Mouse (Mus musculus) forebrain, postnatal 0 days (tissue): ENCODE results near the gene Twnk. TPM values are rescaled to one million over a fixed set of nuclear protein-coding genes. Genes with fewer than 3 reads are reported as not detected.

Experiments
- ATAC-seq: fragments of 200-750 bp; cut with Nextera tagmentation; 2 replicates; pipeline ENCODE4 v1.8.0; 2017; ENCODE audit warnings: mild to moderate bottlenecking, moderate library complexity
- DNase-seq: peaks from one replicate; pipeline ENCODE4 v3.0.0-alpha.2; 2015
- H3K27ac ChIP-seq: fragments of 300-500 bp; sonication (generic); 2 replicates; pipeline ENCODE4 v1.5.1; 2014; ENCODE audit warnings: low read depth, mild to moderate bottlenecking, antibody characterized with exemption, low read length, moderate library complexity, mixed read lengths
- H3K27me3 ChIP-seq: fragments of 300-500 bp; sonication (generic); 2 replicates; pipeline ENCODE4 v1.6.1; 2014; ENCODE audit warnings: mild to moderate bottlenecking, low read length, mixed read lengths; ENCODE audit not compliant: insufficient read depth
- H3K36me3 ChIP-seq: fragments of 300-500 bp; sonication (generic); 2 replicates; pipeline ENCODE4 v1.6.1; 2014; ENCODE audit warnings: mild to moderate bottlenecking, moderate library complexity; ENCODE audit not compliant: insufficient read depth
- H3K4me1 ChIP-seq: fragments of 300-500 bp; sonication (generic); 2 replicates; pipeline ENCODE4 v1.6.1; 2014; ENCODE audit warnings: antibody characterized with exemption; ENCODE audit not compliant: insufficient read depth
- H3K4me2 ChIP-seq: fragments of 300-500 bp; sonication (generic); 2 replicates; pipeline ENCODE4 v1.6.1; 2014; ENCODE audit warnings: low read depth, mild to moderate bottlenecking, moderate library complexity
- H3K4me3 ChIP-seq: fragments of 300-500 bp; sonication (generic); 2 replicates; pipeline ENCODE4 v1.5.1; 2014; ENCODE audit warnings: low read depth, low read length, mixed read lengths
- H3K9ac ChIP-seq: fragments of 300-500 bp; sonication (generic); 2 replicates; pipeline ENCODE4 v1.6.1; 2014; ENCODE audit warnings: mild to moderate bottlenecking
- H3K9me3 ChIP-seq: fragments of 300-500 bp; sonication (generic); 2 replicates; pipeline ENCODE4 v1.6.1; 2016; ENCODE audit warnings: low read length
- CTCF ChIP-seq: sonication (generic); IDR thresholded peaks from 2 replicates; pipeline ENCODE4 v1.5.1; 2016; ENCODE audit warnings: antibody characterized with exemption, control low read depth, low read depth
- WGBS: fragments of 180-500 bp; shearing (Covaris S2); extraction: QIAGEN DNeasy Blood & Tissue Kit; methylation state at CpG from one replicate; pipeline ENCODE4 v1.1.7; 2014; 5-methylcytosine and 5-hydroxymethylcytosine counted together
- polyA plus RNA-seq: library from polyadenylated mRNA; unstranded; fragments of >200 nt; fragmentation: Nextera tagmentation; extraction: Ambion mirVana; gene quantifications from 2 replicates; pipeline ENCODE4 v1.2.1, GENCODE M21; 2015
- total RNA-seq: library from RNA; depleted of rRNA; stranded (reverse); fragments of >200 nt; gene quantifications from 2 replicates; pipeline ENCODE4 v1.2.3, GENCODE M21; 2014; rRNA removed

Twnk gene
- total RNA-seq, result 7.7 and 8.6 TPM in 2 replicates
- 8.8 and 10.8 TPM in 2 replicates for polyA plus RNA-seq

GRCm38 (mm10) chr19:45005444-45005843, at the start of gene Twnk:
Gene Twnk, plus strand, starts transcription at chr19:45005663.
- no peaks in the 10 kb centered on the region for H3K27me3 ChIP-seq
- peak within 1 kb of the TSS; percentile 94 for H3K4me3 ChIP-seq
- DNase-seq (no peak), ATAC-seq (no peak)
- 9% methylated on average over 16 of the region's 16 CpGs for WGBS
- peak within 1 kb of the TSS; percentile 80 for H3K9ac ChIP-seq
- H3K9me3 ChIP-seq, result no peaks in the 10 kb centered on the region
- peaks cover 16% of the 10 kb centered on the region for H3K4me1 ChIP-seq
- no peak for TF ChIP-seq CTCF
- H3K4me2 ChIP-seq, result peak within 1 kb of the TSS; percentile 92
- H3K36me3 ChIP-seq, result peaks cover 41% of the 10 kb centered on the region
- peak within 1 kb of the TSS; percentile 71 for H3K27ac ChIP-seq

- ATAC-seq (no peak), DNase-seq (no peak)
- no peak overlapping the region for H3K4me3 ChIP-seq
- no peaks in the 10 kb centered on the region for H3K27me3 ChIP-seq
- no peak for TF ChIP-seq CTCF
- no peaks in the 10 kb centered on the region for H3K9me3 ChIP-seq
- no peaks in the 10 kb centered on the region for H3K4me1 ChIP-seq
- no peak overlapping the region for H3K9ac ChIP-seq
- H3K4me2 ChIP-seq, result no peak overlapping the region
- WGBS, result 96% methylated on average over 2 of the region's 2 CpGs
- no peak overlapping the region for H3K27ac ChIP-seq
- peaks cover 71% of the 10 kb centered on the region for H3K36me3 ChIP-seq
These were observed 45.8 kb upstream of the Twnk start for GRCm38 (mm10) chr19:44959633-44960032.

- no peak overlapping the region for H3K9ac ChIP-seq
- no peak overlapping the region for H3K4me2 ChIP-seq
- no peak overlapping the region for H3K4me3 ChIP-seq
- H3K4me1 ChIP-seq, result no peaks in the 10 kb centered on the region
- H3K27me3 ChIP-seq, result no peaks in the 10 kb centered on the region
- peaks cover 72% of the 10 kb centered on the region for H3K36me3 ChIP-seq
- no peaks in the 10 kb centered on the region for H3K9me3 ChIP-seq
- no peak overlapping the region for H3K27ac ChIP-seq
- ATAC-seq, result no peak
- no peak for DNase-seq
- no peak for TF ChIP-seq CTCF
- 96% methylated on average over 1 of the region's 1 CpGs for WGBS
These were observed 39.5 kb upstream of the Twnk start for GRCm38 (mm10) chr19:44965978-44966377.

DNA sequence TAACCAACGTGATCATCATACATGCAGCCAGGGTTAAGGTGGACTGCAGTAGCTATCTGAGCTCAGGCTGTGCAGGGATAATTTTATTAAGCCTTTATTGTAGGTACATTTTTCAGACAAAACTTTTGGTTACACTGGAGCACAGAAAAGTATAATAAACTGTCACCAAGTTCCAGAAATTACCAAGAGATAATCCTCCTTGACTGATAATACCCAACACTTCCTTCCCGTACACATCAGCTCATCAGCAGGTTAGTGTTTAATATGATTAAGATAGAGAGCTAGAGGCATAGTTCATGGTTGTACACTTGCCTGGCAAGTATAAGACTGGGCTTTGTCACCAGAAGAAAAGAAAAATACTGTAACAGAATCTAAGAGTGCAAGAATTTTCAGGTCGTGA, 37.1 kb upstream of the Twnk start:
- H3K4me2 ChIP-seq, result no peak overlapping the region
- no peaks in the 10 kb centered on the region for H3K27me3 ChIP-seq
- no peak overlapping the region for H3K9ac ChIP-seq
- no peaks in the 10 kb centered on the region for H3K9me3 ChIP-seq
- DNase-seq, result no peak
- H3K27ac ChIP-seq, result no peak overlapping the region
- no peak for TF ChIP-seq CTCF
- peaks cover 77% of the 10 kb centered on the region for H3K36me3 ChIP-seq
- ATAC-seq, result no peak
- H3K4me1 ChIP-seq, result no peaks in the 10 kb centered on the region
- H3K4me3 ChIP-seq, result no peak overlapping the region
- WGBS, result 97% methylated on average over 3 of the region's 3 CpGs

- ATAC-seq (no peak), DNase-seq (no peak)
- WGBS, result 84% methylated on average over 6 of the region's 6 CpGs
- peaks cover 82% of the 10 kb centered on the region for H3K36me3 ChIP-seq
- no peaks in the 10 kb centered on the region for H3K27me3 ChIP-seq
- H3K4me3 ChIP-seq, result no peak overlapping the region
- TF ChIP-seq CTCF, result no peak
- no peak overlapping the region for H3K4me2 ChIP-seq
- no peak overlapping the region for H3K27ac ChIP-seq
- H3K9ac ChIP-seq, result no peak overlapping the region
- H3K9me3 ChIP-seq, result no peaks in the 10 kb centered on the region
- H3K4me1 ChIP-seq, result no peaks in the 10 kb centered on the region
These were observed 28.8 kb upstream of the Twnk start for GRCm38 (mm10) chr19:44976636-44977035.

DNA sequence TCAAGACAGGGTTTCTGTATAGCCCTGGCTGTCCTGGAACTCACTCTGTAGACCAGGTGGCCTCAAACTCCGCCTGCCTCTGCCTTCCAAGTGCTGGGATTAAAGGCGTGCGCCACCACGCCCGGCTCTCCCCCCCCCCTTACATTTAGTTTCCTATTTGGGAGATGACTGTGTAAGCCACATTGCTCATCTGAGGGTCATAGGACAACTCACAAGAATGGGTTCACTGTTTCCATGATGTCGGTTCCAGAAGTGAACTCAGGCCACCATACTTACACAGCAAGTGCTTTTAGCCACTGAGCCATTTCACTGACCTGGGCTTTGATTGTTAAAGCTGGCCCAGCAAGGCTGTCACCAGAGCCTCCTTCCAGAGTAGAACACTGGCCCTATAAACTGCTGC, 28.3 kb upstream of the Twnk start:
- no peaks in the 10 kb centered on the region for H3K27me3 ChIP-seq
- H3K9me3 ChIP-seq, result no peaks in the 10 kb centered on the region
- 95% methylated on average over 6 of the region's 6 CpGs for WGBS
- peaks cover 78% of the 10 kb centered on the region for H3K36me3 ChIP-seq
- no peak overlapping the region for H3K4me3 ChIP-seq
- no peak overlapping the region for H3K4me2 ChIP-seq
- H3K4me1 ChIP-seq, result no peaks in the 10 kb centered on the region
- TF ChIP-seq CTCF, result no peak
- DNase-seq (no peak), ATAC-seq (no peak)
- no peak overlapping the region for H3K9ac ChIP-seq
- H3K27ac ChIP-seq, result no peak overlapping the region

DNA sequence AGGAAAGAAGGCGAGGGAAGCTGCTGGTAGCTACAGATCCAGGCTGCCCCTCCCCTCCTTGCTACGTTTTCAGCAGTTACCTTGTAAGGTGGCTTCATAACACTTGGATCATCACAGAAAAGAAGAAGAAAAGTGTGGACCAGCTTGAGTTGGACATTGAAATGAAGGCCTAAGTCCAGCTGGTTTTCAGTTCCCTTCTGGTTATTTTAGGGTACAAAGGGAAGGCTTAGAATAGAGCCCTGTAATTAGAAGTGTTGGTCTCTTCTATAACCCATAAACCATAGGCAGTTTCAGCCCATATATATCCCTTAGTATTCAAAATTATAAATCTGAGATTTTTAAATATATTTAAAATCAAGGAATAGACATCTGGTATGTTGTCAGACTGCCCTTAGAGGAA, 24.7 kb upstream of the Twnk start:
- no peaks in the 10 kb centered on the region for H3K9me3 ChIP-seq
- no peak overlapping the region for H3K4me3 ChIP-seq
- no peaks in the 10 kb centered on the region for H3K27me3 ChIP-seq
- no peak for TF ChIP-seq CTCF
- H3K27ac ChIP-seq, result no peak overlapping the region
- no peak overlapping the region for H3K9ac ChIP-seq
- WGBS, result 78% methylated on average over 2 of the region's 2 CpGs
- H3K36me3 ChIP-seq, result peaks cover 43% of the 10 kb centered on the region
- H3K4me2 ChIP-seq, result no peak overlapping the region
- no peaks in the 10 kb centered on the region for H3K4me1 ChIP-seq
- no peak for ATAC-seq
- DNase-seq, result no peak
